Mouse (Mus musculus) kidney, adult 2 months (tissue): ENCODE results near the gene Pappa. TPM values are rescaled to one million over a fixed set of nuclear protein-coding genes. Genes with fewer than 3 reads are reported as not detected.
A peak's percentile ranks its signal among the peaks of the same experiment; 100 is the strongest.

Source experiments
- DNase-seq: peaks from one replicate; pipeline ENCODE4 v3.0.0; 2021
- H3K27ac ChIP-seq: fragments of 200-500 bp; 2 replicates; pipeline ENCODE4 v1.5.1; 2012; ENCODE audit warnings: low read depth, low read length, control low read depth, inconsistent platforms; ENCODE audit not compliant: insufficient read depth
- H3K27me3 ChIP-seq: fragments of 200-500 bp; replicated peaks from 2 replicates; pipeline ENCODE4 v1.6.1; 2012; ENCODE audit warnings: mild to moderate bottlenecking, moderate library complexity, low read length, inconsistent platforms; ENCODE audit not compliant: control insufficient read depth, insufficient read depth
- H3K36me3 ChIP-seq: fragments of 200-500 bp; 2 replicates; pipeline ENCODE4 v1.6.1; 2012; ENCODE audit warnings: mild to moderate bottlenecking, moderate library complexity, low read length, inconsistent platforms; ENCODE audit not compliant: control insufficient read depth, insufficient read depth
- H3K4me1 ChIP-seq: fragments of 200-500 bp; 2 replicates; pipeline ENCODE4 v1.6.1; 2011; ENCODE audit warnings: low read length; ENCODE audit not compliant: control insufficient read depth, insufficient read depth
- H3K4me3 ChIP-seq: fragments of 200-500 bp; 2 replicates; pipeline ENCODE4 v1.5.1; 2011; ENCODE audit warnings: mild to moderate bottlenecking, low read depth, low read length, control low read depth; ENCODE audit not compliant: insufficient read depth
- CTCF ChIP-seq: fragments of 200-500 bp; conservative IDR thresholded peaks from 2 replicates; pipeline ENCODE4 v1.5.1; 2011; ENCODE audit warnings: low read depth, mild to moderate bottlenecking, control low read depth, low read length, moderate library complexity, mixed read lengths; ENCODE audit not compliant: insufficient read depth, insufficient read length
- POLR2A ChIP-seq: fragments of 200-500 bp; IDR thresholded peaks from one replicate; pipeline ENCODE4 v1.6.1; 2011; ENCODE audit warnings: low read depth, low read length, control low read depth
- whole genome bisulfite sequencing: fragments of 180-500 bp; shearing (Covaris S2); methylation state at CpG from one replicate; pipeline ENCODE4 v1.1.7; 2018; 5-methylcytosine and 5-hydroxymethylcytosine counted together
- polyA plus RNA-seq: library from polyadenylated mRNA; depleted of rRNA; stranded (reverse); fragments of >200 nt; gene quantifications from 2 replicates; pipeline ENCODE4 v1.2.3, GENCODE M21; 2012

Pappa gene
- polyA plus RNA-seq, 1 experiment: 1.4 TPM

GRCm38 (mm10) chr4:65124369-65125151 is 586 bp downstream of the Pappa start:
- no peak for DNase-seq
- 1% methylated on average over 66 of the region's 80 CpGs for WGBS
- peak overlapping the region; percentile 57 for H3K4me3 ChIP-seq
- no peaks in the 10 kb centered on the region for H3K36me3 ChIP-seq
- peaks cover 10% of the 10 kb centered on the region for H3K4me1 ChIP-seq
- no peak for TF ChIP-seq CTCF
- no peak for TF ChIP-seq POLR2A
- H3K27ac ChIP-seq: no peak overlapping the region
- peaks cover 4% of the 10 kb centered on the region; the same call in 1 of the 2 replicates for H3K27me3 ChIP-seq

GRCm38 (mm10) chr4:65125341-65126332 is 1.7 kb downstream of the Pappa start:
- peaks cover 4% of the 10 kb centered on the region; the same call in 1 of the 2 replicates for H3K27me3 ChIP-seq
- H3K4me1 ChIP-seq: peaks cover 10% of the 10 kb centered on the region
- no peaks in the 10 kb centered on the region for H3K36me3 ChIP-seq
- no peak for TF ChIP-seq CTCF
- no peak for TF ChIP-seq POLR2A
- under 1% methylated on average over 30 of the region's 30 CpGs for WGBS
- DNase-seq: peak; percentile 57
- peak overlapping the region; percentile 57 for H3K4me3 ChIP-seq
- H3K27ac ChIP-seq: peak overlapping the region; percentile 76

- TF ChIP-seq CTCF (no peak), POLR2A (no peak)
- Histone ChIP-seq H3K36me3 (no peaks in the 10 kb centered on the region), H3K27me3 (peaks cover 4% of the 10 kb centered on the region; the same call in 1 of the 2 replicates), H3K4me3 (peak overlapping the region; percentile 57), H3K27ac (peak overlapping the region; percentile 76), H3K4me1 (peaks cover 10% of the 10 kb centered on the region)
- WGBS: 4% methylated on average over 23 of the region's 23 CpGs
- peak; percentile 60 for DNase-seq
Measured at GRCm38 (mm10) chr4:65126451-65127290, 2.7 kb downstream of the Pappa start.

GRCm38 (mm10) chr4:65127291-65127590 is 3.3 kb downstream of the Pappa start:
- H3K4me3 ChIP-seq: no peak overlapping the region
- WGBS: 22% methylated on average over 6 of the region's 6 CpGs
- DNase-seq: peak; percentile 72
- no peaks in the 10 kb centered on the region for H3K36me3 ChIP-seq
- H3K27me3 ChIP-seq: peaks cover 4% of the 10 kb centered on the region; the same call in 1 of the 2 replicates
- peak overlapping the region; percentile 53 for H3K27ac ChIP-seq
- H3K4me1 ChIP-seq: peaks cover 10% of the 10 kb centered on the region
- TF ChIP-seq POLR2A (no peak), CTCF (no peak)

GRCm38 (mm10) chr4:65132657-65133056 is 8.7 kb downstream of the Pappa start:
- WGBS: 71% methylated on average over 3 of the region's 3 CpGs
- Histone ChIP-seq H3K4me3 (no peak overlapping the region), H3K36me3 (no peaks in the 10 kb centered on the region), H3K27ac (no peak overlapping the region), H3K4me1 (no peaks in the 10 kb centered on the region), H3K27me3 (no peaks in the 10 kb centered on the region)
- no peak for TF ChIP-seq POLR2A
- TF ChIP-seq CTCF: no peak; the same call in 1 of the 2 replicates
- DNase-seq: no peak

- WGBS: 82% methylated on average over 5 of the region's 5 CpGs
Measured at GRCm38 (mm10) chr4:65134358-65134757, 10.4 kb downstream of the Pappa start.

More at GRCm38 (mm10) chr4:65134358-65134757, 10.4 kb downstream of the Pappa start:
- Histone ChIP-seq H3K4me1 (no peaks in the 10 kb centered on the region), H3K36me3 (no peaks in the 10 kb centered on the region), H3K27ac (no peak overlapping the region), H3K4me3 (no peak overlapping the region), H3K27me3 (no peaks in the 10 kb centered on the region)
- no peak for DNase-seq
- no peak for TF ChIP-seq POLR2A
- no peak for TF ChIP-seq CTCF
